23 mouse cellular contexts compared by ENCODE assay signal in genomic region chr1:42907153-42907552, GRCm38 (mm10). TPM values are rescaled to one million over a fixed set of nuclear protein-coding genes. Genes with fewer than 3 reads are reported as not detected.
"Had no signal": no experiment of that assay in that cellular context is flagged by ENCODE, and none has a peak within 500 bp of the region (broad histone marks: within the 10 kb centered on the region; RNA-seq: fewer than 3 reads in every experiment).

No protein-coding gene starts in this region.

- H3K27ac ChIP-seq: heart, adult 2 months; hindbrain, embryonic 13.5 days; hindbrain, embryonic 15.5 days; intestine, embryonic 15.5 days; limb, embryonic 13.5 days; limb, embryonic 15.5 days; liver, embryonic 12.5 days; liver, embryonic 14.5 days had no signal

- H3K9me3 ChIP-seq: heart, embryonic 12.5 days; hindbrain, embryonic 13.5 days; hindbrain, embryonic 15.5 days; intestine, embryonic 15.5 days; limb, embryonic 13.5 days; limb, embryonic 15.5 days; liver, embryonic 12.5 days had no signal

- H3K4me1 ChIP-seq: hindbrain, embryonic 13.5 days; hindbrain, embryonic 15.5 days; intestine, embryonic 15.5 days; liver, embryonic 12.5 days had no signal

- H3K27me3 ChIP-seq: heart, embryonic 12.5 days; hindbrain, embryonic 13.5 days; hindbrain, embryonic 15.5 days; intestine, embryonic 15.5 days; limb, embryonic 13.5 days; limb, embryonic 15.5 days; liver, embryonic 12.5 days had no signal

- H3K4me3 ChIP-seq: heart, adult 2 months; heart, embryonic 12.5 days; hindbrain, embryonic 13.5 days; hindbrain, embryonic 15.5 days; intestine, embryonic 15.5 days; limb, embryonic 13.5 days; limb, embryonic 15.5 days; liver, embryonic 12.5 days had no signal

- DNase-seq: gastrocnemius, postnatal 14 days; gastrocnemius, postnatal 36 days; heart, adult 11 months; heart, adult 2 months; heart, postnatal 10 days; heart, postnatal 36 days; kidney, adult 18-20 months; kidney, adult 8-10 months; kidney, postnatal 10 days; kidney, postnatal 25 days; kidney, postnatal 4 days; left cerebral cortex, postnatal 4 days had no signal

- H3K36me3 ChIP-seq: hindbrain, embryonic 13.5 days; hindbrain, embryonic 15.5 days had no signal

RNA-seq across cellular contexts. Expression of gene Gpr45, which starts 45.5 kb away (rescaled TPM):
- total RNA-seq: gastrocnemius, adult 18-20 months; gastrocnemius, adult 8-10 months; liver, adult 2 months had no signal
- polyA plus RNA-seq: liver, adult 2 months had no signal
